Mouse (Mus musculus) cerebellum, adult 11 months (tissue): ENCODE data around the gene Gm49393.
"Not testable (repeated sequence)": the region's sequence is repeated elsewhere in the genome, so short reads cannot be mapped to it uniquely, and the experiment has no call there.

ENCODE experiments used
- DNase-seq: peaks from one replicate; pipeline ENCODE4 v3.0.0; 2022

Gm49393 gene

GRCm38 (mm10) chr13:60935490-60935889, at the start of gene Gm49393:
Gm49393 (minus strand) TSS chr13:60935590.
- DNase-seq = not testable (repeated sequence)

GRCm38 (mm10) chr13:60972319-60972718, 36.9 kb upstream of the Gm49393 start:
- not testable (repeated sequence) for DNase-seq

GRCm38 (mm10) chr13:60963985-60964384, 28.6 kb upstream of the Gm49393 start:
- DNase-seq = not testable (repeated sequence)

- DNase-seq = no peak
Observed at GRCm38 (mm10) chr13:60961706-60962105, 26.3 kb upstream of the Gm49393 start.

- not testable (repeated sequence) for DNase-seq
Observed at GRCm38 (mm10) chr13:60941884-60942283, 6.5 kb upstream of the Gm49393 start, which contains the start of gene Tpbpa. Tpbpa (minus strand) TSS chr13:60941984.

- DNase-seq = no peak
Observed at GRCm38 (mm10) chr13:60936500-60936901, 1.1 kb upstream of the Gm49393 start, which contains the start of the genes Gm49391 and Ctla2a. Gm49391 (minus strand) TSS chr13:60936571. Ctla2a (minus strand) TSS chr13:60936625.

- DNase-seq = not testable (repeated sequence)
Observed at GRCm38 (mm10) chr13:60904780-60905179, 30.6 kb downstream of the Gm49393 start, which contains the start of gene Tpbpb. Tpbpb (minus strand) TSS chr13:60904880.

GRCm38 (mm10) chr13:60897328-60897727, 38.1 kb downstream of the Gm49393 start, which contains the start of gene Ctla2b:
Ctla2b (minus strand) TSS chr13:60897447.
- no peak for DNase-seq

GRCm38 (mm10) chr13:60896794-60897193, 38.6 kb downstream of the Gm49393 start, which contains the start of gene Gm49392:
Gm49392 (minus strand) TSS chr13:60896894.
- not testable (repeated sequence) for DNase-seq

GRCm38 (mm10) chr13:60895406-60896160, 39.8 kb downstream of the Gm49393 start:
- no peak for DNase-seq

- no peak for DNase-seq
Observed at GRCm38 (mm10) chr13:60892301-60892700, 43.1 kb downstream of the Gm49393 start.

- no peak for DNase-seq
Observed at GRCm38 (mm10) chr13:60864281-60864680, 71.1 kb downstream of the Gm49393 start, which contains the start of gene 4930486L24Rik. 4930486L24Rik (minus strand) TSS chr13:60864475.

GRCm38 (mm10) chr13:60848241-60849120, 86.9 kb downstream of the Gm49393 start:
- no peak for DNase-seq

GRCm38 (mm10) chr13:60843153-60843552, 92.2 kb downstream of the Gm49393 start:
- no peak for DNase-seq

GRCm38 (mm10) chr13:60842703-60843102, 92.7 kb downstream of the Gm49393 start:
- DNase-seq = no peak

- no peak for DNase-seq
Observed at GRCm38 (mm10) chr13:60839353-60839902, 96.0 kb downstream of the Gm49393 start.

- DNase-seq = no peak
Observed at GRCm38 (mm10) chr13:60826052-60826451, 109.3 kb downstream of the Gm49393 start.

GRCm38 (mm10) chr13:60820486-60821175, 114.8 kb downstream of the Gm49393 start:
- DNase-seq = no peak

GRCm38 (mm10) chr13:60819469-60819868, 115.9 kb downstream of the Gm49393 start:
- DNase-seq = no peak

- no peak for DNase-seq
Observed at GRCm38 (mm10) chr13:60813722-60814121, 121.7 kb downstream of the Gm49393 start.

GRCm38 (mm10) chr13:60812768-60813167, 122.6 kb downstream of the Gm49393 start:
- no peak for DNase-seq

GRCm38 (mm10) chr13:60809690-60810089, 125.7 kb downstream of the Gm49393 start:
- no peak for DNase-seq
